In genomic region chr5:8132546-8132945, GRCm38 (mm10) we compare ENCODE assay signal across 19 mouse cellular contexts.
DNase-seq lines count a peak whose midpoint lies in the region; ATAC-seq and TF ChIP-seq lines count a peak whose summit lies in the region.
"Had no signal": no experiment of that assay in that cellular context is flagged by ENCODE, and none has a peak within 500 bp of the region (broad histone marks: within the 10 kb centered on the region; RNA-seq: fewer than 3 reads in every experiment).

No protein-coding gene starts in this region.

- H3K9ac ChIP-seq in liver, adult 2 months (ENCODE audit: low read depth, low read length): no peak overlapping the region
- no peak overlapping the region for H3K9ac ChIP-seq in liver, embryonic 12.5 days
- H3K9ac ChIP-seq in CH12.LX (ENCODE audit: insufficient read depth, low read depth): no peak overlapping the region
- H3K9ac ChIP-seq: embryonic facial prominence, embryonic 13.5 days; embryonic facial prominence, embryonic 15.5 days; forebrain, embryonic 12.5 days had no signal

- intact Hi-C loops in heart, postnatal 25 days (cut with DNase I): no loop called here

- WGBS in liver, adult 2 months: 75% methylated on average over 5 of the region's 5 CpGs
- WGBS in liver, embryonic 12.5 days (ENCODE audit: insufficient replicate concordance): 70% methylated on average over 5 of the region's 5 CpGs
- 30% methylated on average over 5 of the region's 5 CpGs for WGBS in large intestine, adult 2 months

- DNase-seq in liver, adult 2 months (ENCODE audit: extremely low read depth, low read depth, low spot score): peak; percentile 60
- DNase-seq in CH12.LX (ENCODE audit: extremely low read depth): no peak
- peak; percentile 73 for DNase-seq in large intestine, adult 2 months (ENCODE audit: low read depth, low spot score)
- DNase-seq in left cerebral cortex, adult 18-20 months (ENCODE audit: low spot score in 2 of 2): no peak
- no peak for DNase-seq in heart, postnatal 25 days (ENCODE audit: low spot score)
- DNase-seq: adrenal gland, adult 8-10 months; adrenal gland, postnatal 14 days; adrenal gland, postnatal 36 days had no signal

- no peaks in the 10 kb centered on the region for H3K9me3 ChIP-seq in liver, embryonic 12.5 days (replicated peaks)
- H3K9me3 ChIP-seq in CH12.LX (replicated peaks; ENCODE audit: low read length): no peaks in the 10 kb centered on the region
- H3K9me3 ChIP-seq: embryonic facial prominence, embryonic 13.5 days; embryonic facial prominence, embryonic 15.5 days; forebrain, embryonic 10.5 days; forebrain, embryonic 12.5 days; G1E had no signal

- TF ChIP-seq POLR2A in liver, adult 2 months (IDR thresholded peaks at IDR 0.05; ENCODE audit: extremely low read depth, insufficient read depth, low read length): no peak
- TF ChIP-seq POLR2A in CH12.LX (IDR thresholded peaks at IDR 0.05; ENCODE audit: low read depth, low read length): no peak

- no peaks in the 10 kb centered on the region for H3K36me3 ChIP-seq in liver, adult 2 months (ENCODE audit: control insufficient read depth, insufficient read depth, low read length)
- H3K36me3 ChIP-seq in liver, embryonic 12.5 days: no peaks in the 10 kb centered on the region
- H3K36me3 ChIP-seq in CH12.LX (replicated peaks in 1 of 2; ENCODE audit: control insufficient read depth in 1 of 2, insufficient read depth in 1 of 2, low read length in 1 of 2): no peaks in the 10 kb centered on the region
- H3K36me3 ChIP-seq: embryonic facial prominence, embryonic 13.5 days; embryonic facial prominence, embryonic 15.5 days; forebrain, embryonic 10.5 days; G1E had no signal

- TF ChIP-seq EP300 in CH12.LX (IDR thresholded peaks at IDR 0.05; ENCODE audit: low read length): no peak

- TF ChIP-seq CTCF in liver, adult 2 months (IDR thresholded peaks at IDR 0.05; ENCODE audit: low read depth, low read length): no peak
- TF ChIP-seq CTCF in CH12.LX (conservative IDR thresholded peaks at IDR 0.05 in 1 of 2, IDR thresholded peaks at IDR 0.05 in 1 of 2; ENCODE audit: low read depth in 2 of 2, low read length in 2 of 2): no peak

- H3K4me1 ChIP-seq in liver, adult 2 months (ENCODE audit: control insufficient read depth, insufficient read depth, low read length): no peaks in the 10 kb centered on the region
- no peaks in the 10 kb centered on the region for H3K4me1 ChIP-seq in liver, embryonic 12.5 days
- peaks cover 0 to 5% of the 10 kb centered on the region in 2 experiments; a peak in 2 of 4 replicates for H3K4me1 ChIP-seq in CH12.LX (ENCODE audit: control insufficient read depth in 1 of 2, insufficient read depth in 2 of 2)
- H3K4me1 ChIP-seq: embryonic facial prominence, embryonic 13.5 days; embryonic facial prominence, embryonic 15.5 days; forebrain, embryonic 12.5 days had no signal

- in situ Hi-C loops in CH12.LX (cut with MboI; ENCODE audit: low pct_ligation_motif_present, low pct_unique_long_range_greater_than_20kb, low sequenced_read_pairs): no loop called here

- TF ChIP-seq RAD21 in CH12.LX (IDR thresholded peaks at IDR 0.05; ENCODE audit: low read depth, low read length): no peak

- no peak overlapping the region for H3K4me2 ChIP-seq in liver, embryonic 12.5 days
- peak overlapping the region; percentile 43; the same call in 1 of the 2 replicates for H3K4me2 ChIP-seq in CH12.LX (ENCODE audit: insufficient read depth, low read depth, poor library complexity, severe bottlenecking)
- H3K4me2 ChIP-seq: embryonic facial prominence, embryonic 13.5 days; embryonic facial prominence, embryonic 15.5 days; forebrain, embryonic 12.5 days had no signal

- H3K27me3 ChIP-seq in liver, adult 2 months (ENCODE audit: control insufficient read depth, insufficient read depth, low read length): no peaks in the 10 kb centered on the region
- H3K27me3 ChIP-seq in liver, embryonic 12.5 days (replicated peaks): no peaks in the 10 kb centered on the region
- H3K27me3 ChIP-seq in CH12.LX (replicated peaks): no peaks in the 10 kb centered on the region
- H3K27me3 ChIP-seq: embryonic facial prominence, embryonic 13.5 days; embryonic facial prominence, embryonic 15.5 days; forebrain, embryonic 12.5 days; Patski had no signal

- no peak overlapping the region for H3K4me3 ChIP-seq in liver, adult 2 months (ENCODE audit: insufficient read depth, low read depth, low read length)
- H3K4me3 ChIP-seq in liver, embryonic 12.5 days: no peak overlapping the region
- H3K4me3 ChIP-seq in CH12.LX (replicated peaks in 1 of 3; ENCODE audit: low read depth in 2 of 3, low read length in 2 of 3, poor library complexity in 1 of 3): no peak overlapping the region
- H3K4me3 ChIP-seq: embryonic facial prominence, embryonic 13.5 days; embryonic facial prominence, embryonic 15.5 days; erythroblast, embryonic 14.5 days; forebrain, embryonic 10.5 days; forebrain, embryonic 12.5 days had no signal

- dilution Hi-C loops in CH12.LX (cut with MboI; ENCODE audit: extremely low pct_ligation_motif_present, extremely low pct_unique_long_range_greater_than_20kb, low sequenced_read_pairs): no loop called here

- H3K27ac ChIP-seq in liver, adult 2 months (replicated peaks; ENCODE audit: insufficient read depth, low read depth, low read length): no peak overlapping the region
- H3K27ac ChIP-seq in liver, embryonic 12.5 days: no peak overlapping the region
- no peak overlapping the region for H3K27ac ChIP-seq in CH12.LX (ENCODE audit: insufficient read depth, low read depth)
- H3K27ac ChIP-seq: embryonic facial prominence, embryonic 13.5 days; embryonic facial prominence, embryonic 15.5 days; forebrain, embryonic 10.5 days; forebrain, embryonic 12.5 days had no signal

- ATAC-seq in liver, embryonic 12.5 days: no peak
- ATAC-seq: activated CD4-positive, CD25-positive, alpha-beta regulatory T cell, adult 4 months; forebrain, embryonic 14.5 days; forebrain, embryonic 16.5 days; Patski had no signal

- H3K79me2 ChIP-seq in liver, adult 2 months (ENCODE audit: control insufficient read depth, insufficient read depth, low read length): no peaks in the 10 kb centered on the region
- H3K79me2 ChIP-seq in CH12.LX (replicated peaks; ENCODE audit: control insufficient read depth, extremely low read depth, insufficient read depth, poor library complexity, severe bottlenecking): no peaks in the 10 kb centered on the region

TF ChIP-seq in CH12.LX, 34 proteins besides CTCF, POLR2A, EP300 and RAD21:
- TF ChIP-seq HCFC1 (IDR thresholded peaks at IDR 0.05; ENCODE audit: low read depth, low read length) (no peak), USF2 (conservative IDR thresholded peaks at IDR 0.05; ENCODE audit: low read depth, low read length) (no peak), GABPA (IDR thresholded peaks at IDR 0.05; ENCODE audit: insufficient replicate concordance, low read depth, low read length) (no peak), KAT2A (IDR thresholded peaks at IDR 0.05; ENCODE audit: insufficient replicate concordance, low read length) (no peak), CHD2 (IDR thresholded peaks at IDR 0.05; ENCODE audit: low read length) (no peak), MXI1 (IDR thresholded peaks at IDR 0.05; ENCODE audit: low read depth, low read length) (no peak), USF1 (IDR thresholded peaks at IDR 0.05; ENCODE audit: low read depth, low read length) (no peak), E2F4 (IDR thresholded peaks at IDR 0.05; ENCODE audit: insufficient replicate concordance, low read depth, low read length) (no peak), ZKSCAN1 (IDR thresholded peaks at IDR 0.05; ENCODE audit: borderline replicate concordance, low read depth, low read length) (no peak), ZMIZ1 (IDR thresholded peaks at IDR 0.05; ENCODE audit: low read depth, low read length) (no peak), ZNF384 (IDR thresholded peaks at IDR 0.05; ENCODE audit: low read depth, low read length) (no peak)
TF ChIP-seq in CH12.LX: peak in this region for 0.

Comparison
In these comparisons a context has a peak if more than half of its experiments do, and no peak if none do; other contexts are left out.
1. DNase-seq: peak in liver, adult 2 months (single experiment) and large intestine, adult 2 months (single experiment); none in CH12.LX (single experiment), left cerebral cortex, adult 18-20 months (0 of 2) and heart, postnatal 25 days (single experiment).